Mouse (Mus musculus) lung, embryonic 15.5 days (tissue): ENCODE measurements at regions not wholly inside any gene's neighbourhood (a gene's known extent, or its start where the extent isn't known, plus 50 kb on each side); places are given as distances from the start of the nearest gene placed in this dataset.
A peak's percentile ranks its signal among the peaks of the same experiment; 100 is the strongest.

Experiments
- ATAC-seq: fragments of 200-750 bp; cut with Nextera tagmentation; 2 replicates; pipeline ENCODE4 v1.8.0; 2017; ENCODE audit warnings: moderate number of reproducible peaks, borderline replicate concordance; ENCODE audit not compliant: low FRiP score, low TSS enrichment; ENCODE audit errors: extremely low read depth
- H3K27ac ChIP-seq: fragments of 300-500 bp; sonication (generic); 2 replicates; pipeline ENCODE4 v1.5.1; 2015; ENCODE audit warnings: moderate library complexity, mild to moderate bottlenecking, inconsistent platforms
- H3K27me3 ChIP-seq: fragments of 300-500 bp; sonication (generic); 2 replicates; pipeline ENCODE4 v1.6.1; 2015; ENCODE audit warnings: inconsistent platforms
- H3K36me3 ChIP-seq: fragments of 300-500 bp; sonication (generic); 2 replicates; pipeline ENCODE4 v1.6.1; 2015; ENCODE audit warnings: inconsistent platforms
- H3K4me1 ChIP-seq: fragments of 300-500 bp; sonication (generic); 2 replicates; pipeline ENCODE4 v1.6.1; 2015; ENCODE audit warnings: inconsistent platforms
- H3K4me2 ChIP-seq: fragments of 300-500 bp; sonication (generic); 2 replicates; pipeline ENCODE4 v1.6.1; 2015; ENCODE audit warnings: inconsistent platforms, mild to moderate bottlenecking, moderate library complexity
- H3K4me3 ChIP-seq: fragments of 300-500 bp; sonication (generic); 2 replicates; pipeline ENCODE4 v1.5.1; 2015; ENCODE audit warnings: mild to moderate bottlenecking, inconsistent platforms
- H3K9ac ChIP-seq: fragments of 300-500 bp; sonication (generic); 2 replicates; pipeline ENCODE4 v1.6.1; 2015; ENCODE audit warnings: inconsistent platforms
- H3K9me3 ChIP-seq: fragments of 300-500 bp; sonication (generic); 2 replicates; pipeline ENCODE4 v1.6.1; 2016; ENCODE audit warnings: inconsistent platforms
- WGBS: fragments of 180-500 bp; shearing (Covaris S2); methylation state at CpG from one replicate; pipeline ENCODE4 v1.1.7; 2015; 5-methylcytosine and 5-hydroxymethylcytosine counted together

- Histone ChIP-seq H3K4me3 (no peak overlapping the region), H3K4me1 (no peaks in the 10 kb centered on the region), H3K36me3 (no peaks in the 10 kb centered on the region), H3K9me3 (no peaks in the 10 kb centered on the region), H3K4me2 (no peak overlapping the region), H3K27ac (no peak overlapping the region), H3K27me3 (no peaks in the 10 kb centered on the region), H3K9ac (no peak overlapping the region)
- 50% methylated on average over 5 of the region's 5 CpGs for WGBS
- ATAC-seq = no peak
These were observed 124.1 kb upstream of the Wscd1 start for GRCm38 (mm10) chr11:71625501-71626191.

- no peak overlapping the region for H3K4me3 ChIP-seq
- no peaks in the 10 kb centered on the region for H3K9me3 ChIP-seq
- no peaks in the 10 kb centered on the region for H3K4me1 ChIP-seq
- H3K27ac ChIP-seq = no peak overlapping the region
- no peaks in the 10 kb centered on the region for H3K36me3 ChIP-seq
- no peak for ATAC-seq
- H3K9ac ChIP-seq = no peak overlapping the region
- 36% methylated on average over 1 of the region's 1 CpGs for WGBS
- no peaks in the 10 kb centered on the region for H3K27me3 ChIP-seq
- H3K4me2 ChIP-seq = no peak overlapping the region
These were observed 113.6 kb upstream of the Wscd1 start for GRCm38 (mm10) chr11:71636111-71636510.

DNA sequence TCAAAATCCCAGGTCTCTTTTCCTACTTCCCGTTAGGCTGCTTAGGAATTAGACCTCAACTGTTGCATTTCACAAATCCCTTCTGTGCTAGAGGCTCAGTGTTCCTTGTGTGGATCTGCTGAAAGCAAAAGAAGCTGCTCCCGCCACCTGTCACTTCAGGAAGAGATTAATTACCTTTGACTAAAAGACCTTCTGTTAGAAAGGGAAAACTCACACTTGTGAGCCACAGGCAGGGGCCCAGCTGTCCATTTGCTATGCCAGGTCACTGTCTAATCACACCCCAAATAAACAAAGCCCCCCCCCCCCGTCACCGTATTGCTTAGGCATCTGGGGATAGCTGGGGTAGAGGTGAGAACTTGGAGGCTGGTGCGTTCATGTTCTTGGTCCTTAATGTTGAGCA, 112.9 kb upstream of the Wscd1 start:
- 11% methylated on average over 5 of the region's 5 CpGs for WGBS
- H3K4me1 ChIP-seq = no peaks in the 10 kb centered on the region
- H3K27me3 ChIP-seq = no peaks in the 10 kb centered on the region
- ATAC-seq = no peak
- no peaks in the 10 kb centered on the region for H3K9me3 ChIP-seq
- H3K9ac ChIP-seq = no peak overlapping the region
- H3K4me3 ChIP-seq = no peak overlapping the region
- no peaks in the 10 kb centered on the region for H3K36me3 ChIP-seq
- H3K27ac ChIP-seq = no peak overlapping the region
- no peak overlapping the region for H3K4me2 ChIP-seq

- 69% methylated on average over 5 of the region's 5 CpGs for WGBS
These were observed 106.8 kb upstream of the Wscd1 start for GRCm38 (mm10) chr11:71642886-71643285.

GRCm38 (mm10) chr11:71651756-71652380, 97.9 kb upstream of the Wscd1 start:
- H3K36me3 ChIP-seq = no peaks in the 10 kb centered on the region
- no peak for ATAC-seq
- H3K9ac ChIP-seq = no peak overlapping the region
- 89% methylated on average over 5 of the region's 5 CpGs for WGBS
- H3K4me1 ChIP-seq = no peaks in the 10 kb centered on the region
- H3K9me3 ChIP-seq = no peaks in the 10 kb centered on the region
- H3K27me3 ChIP-seq = no peaks in the 10 kb centered on the region
- no peak overlapping the region for H3K27ac ChIP-seq
- H3K4me3 ChIP-seq = no peak overlapping the region
- no peak overlapping the region for H3K4me2 ChIP-seq

More at GRCm38 (mm10) chr11:71642886-71643285, 106.8 kb upstream of the Wscd1 start:
- Histone ChIP-seq H3K4me2 (no peak overlapping the region), H3K9me3 (no peaks in the 10 kb centered on the region), H3K9ac (no peak overlapping the region), H3K4me1 (no peaks in the 10 kb centered on the region), H3K4me3 (no peak overlapping the region), H3K36me3 (no peaks in the 10 kb centered on the region), H3K27me3 (no peaks in the 10 kb centered on the region), H3K27ac (no peak overlapping the region)
- ATAC-seq = no peak

GRCm38 (mm10) chr11:71652381-71652775, 97.3 kb upstream of the Wscd1 start:
- ATAC-seq = no peak
- WGBS = 81% methylated on average over 5 of the region's 5 CpGs
- Histone ChIP-seq H3K9ac (no peak overlapping the region), H3K9me3 (no peaks in the 10 kb centered on the region), H3K27ac (no peak overlapping the region), H3K4me2 (no peak overlapping the region), H3K36me3 (no peaks in the 10 kb centered on the region), H3K4me1 (no peaks in the 10 kb centered on the region), H3K4me3 (no peak overlapping the region), H3K27me3 (no peaks in the 10 kb centered on the region)

DNA sequence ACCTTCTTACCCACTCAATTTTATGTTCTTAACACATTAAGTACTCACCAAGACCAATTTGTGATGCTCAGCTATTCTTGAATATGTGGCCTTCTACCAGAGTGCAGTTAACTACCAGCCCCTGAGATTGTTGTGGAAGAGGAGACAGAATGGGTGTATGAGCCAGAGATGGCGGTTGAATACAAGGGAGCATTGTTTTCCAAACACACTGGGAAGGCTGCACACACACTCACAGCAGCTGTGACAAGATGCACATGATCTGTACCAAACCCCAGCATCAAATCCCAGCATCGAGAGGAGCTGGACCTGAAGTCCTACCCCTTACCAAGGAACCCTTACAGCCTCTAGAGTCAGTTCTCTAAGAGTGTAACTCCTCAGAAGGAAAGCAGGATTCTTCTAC, 91.4 kb upstream of the Wscd1 start:
- no peak for ATAC-seq
- H3K4me1 ChIP-seq = no peaks in the 10 kb centered on the region
- no peak overlapping the region for H3K4me2 ChIP-seq
- H3K27me3 ChIP-seq = no peaks in the 10 kb centered on the region
- 69% methylated on average over 2 of the region's 2 CpGs for WGBS
- no peaks in the 10 kb centered on the region for H3K36me3 ChIP-seq
- H3K9me3 ChIP-seq = no peaks in the 10 kb centered on the region
- H3K27ac ChIP-seq = no peak overlapping the region
- H3K9ac ChIP-seq = no peak overlapping the region
- H3K4me3 ChIP-seq = no peak overlapping the region

DNA sequence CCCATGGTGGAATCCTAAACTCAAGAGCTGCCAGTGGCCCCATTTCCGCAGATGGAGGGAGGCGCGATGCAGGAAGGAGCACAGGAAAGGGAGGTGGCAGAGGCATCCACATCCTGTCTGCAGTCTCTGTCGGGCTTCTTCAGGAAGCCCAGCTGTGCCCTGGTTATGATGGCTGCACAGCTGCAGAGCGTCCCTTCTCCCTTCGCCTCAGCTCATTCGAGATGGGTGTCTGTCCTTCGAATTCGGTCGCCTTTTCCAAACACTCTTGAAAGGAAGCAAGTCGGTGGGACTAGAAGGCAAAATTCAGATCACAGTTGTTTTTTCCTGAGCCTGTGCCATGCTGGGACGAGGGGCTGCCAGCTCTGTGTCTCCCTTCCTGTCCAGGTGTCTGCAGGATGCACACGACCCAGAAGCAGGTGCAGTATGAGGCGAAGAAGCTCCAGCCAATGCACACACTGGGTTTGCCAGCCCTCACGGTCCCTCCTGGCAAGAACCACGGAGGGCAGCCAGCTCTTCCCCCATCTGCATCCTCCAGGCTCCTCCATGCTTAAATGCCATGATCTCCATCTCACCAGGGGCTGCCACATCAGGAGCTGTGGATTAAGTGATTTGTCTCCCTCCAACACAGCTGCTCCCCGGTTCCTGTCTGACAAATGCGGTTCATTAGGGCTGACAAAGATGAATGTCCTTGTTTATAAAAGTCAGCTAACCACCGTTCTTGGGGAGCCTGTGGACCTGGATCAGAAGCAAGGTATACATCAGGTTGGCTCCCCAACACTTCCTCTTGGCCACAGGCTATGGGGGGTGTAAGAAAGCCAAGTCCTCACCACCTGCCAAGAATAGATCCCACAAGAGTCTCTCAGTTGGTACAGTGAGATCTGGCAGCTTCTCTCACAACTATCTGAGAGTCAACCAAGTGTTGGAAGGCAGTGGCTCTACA, 79.3 kb upstream of the Wscd1 start:
- 0 out of 2 replicates have a peak, but pooled peaks have one; percentile 23 for ATAC-seq

DNA sequence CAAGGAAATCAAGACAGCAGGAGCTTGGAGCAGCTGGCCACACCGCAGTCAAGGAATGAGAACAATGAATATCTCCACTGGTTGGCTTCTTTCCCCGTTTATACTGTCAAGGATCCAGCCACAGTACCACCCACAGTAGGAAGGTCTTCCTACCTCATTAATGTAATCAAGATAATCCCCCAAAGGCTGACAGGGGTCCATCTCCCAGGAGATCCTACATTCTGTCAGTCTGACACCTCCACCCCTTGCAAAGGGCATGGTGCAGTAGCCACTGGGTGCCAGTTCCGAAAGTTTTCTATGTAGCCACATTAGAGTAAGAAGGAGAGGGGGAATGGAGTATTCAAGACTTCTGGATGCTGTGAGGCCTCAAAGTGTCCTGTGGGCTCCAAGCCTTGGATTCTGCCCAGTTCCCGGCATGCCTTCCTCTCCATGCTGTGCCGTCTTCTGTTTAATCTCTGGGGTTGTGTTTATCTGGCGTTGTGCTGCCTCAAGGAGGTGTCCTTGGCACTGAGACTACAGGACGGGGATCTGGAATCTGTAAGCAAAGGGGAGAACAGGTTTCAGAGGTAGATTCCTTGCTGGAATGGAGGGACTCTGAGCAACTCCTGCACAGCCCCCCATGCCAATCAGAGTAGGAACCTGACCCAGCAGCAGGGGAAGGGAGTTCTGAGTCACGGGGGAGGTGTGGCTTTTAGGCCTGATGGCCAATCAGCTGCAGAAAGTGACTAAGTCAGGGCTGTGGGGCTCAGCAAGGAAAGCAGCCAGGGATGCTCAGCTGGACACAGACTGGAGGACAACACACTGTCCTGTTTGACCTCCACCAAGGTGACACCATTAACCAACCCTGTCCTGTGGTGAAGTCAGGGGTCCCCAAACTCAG, 77.3 kb upstream of the Wscd1 start:
- WGBS = 21% methylated on average over 8 of the region's 8 CpGs

More for the DNA sequence above, 79.3 kb upstream of the Wscd1 start:
- H3K4me3 ChIP-seq = no peak overlapping the region
- peak overlapping the region; percentile 64 for H3K27ac ChIP-seq
- no peak overlapping the region for H3K9ac ChIP-seq
- H3K4me2 ChIP-seq = 0 out of 2 replicates have a peak overlapping the region, but pooled peaks have one; percentile 0
- 43% methylated on average over 19 of the region's 19 CpGs for WGBS
- no peaks in the 10 kb centered on the region for H3K27me3 ChIP-seq
- H3K4me1 ChIP-seq = 0 out of 2 replicates have a peak, but pooled peaks cover 2% of the 10 kb centered on the region
- H3K36me3 ChIP-seq = no peaks in the 10 kb centered on the region
- no peaks in the 10 kb centered on the region for H3K9me3 ChIP-seq

GRCm38 (mm10) chr11:71674319-71674718, 75.4 kb upstream of the Wscd1 start:
- WGBS = 50% methylated on average over 5 of the region's 5 CpGs
- no peak overlapping the region for H3K27ac ChIP-seq

More for the DNA sequence above, 77.3 kb upstream of the Wscd1 start:
- ATAC-seq = no peak
- Histone ChIP-seq H3K4me2 (no peak overlapping the region), H3K9me3 (no peaks in the 10 kb centered on the region), H3K9ac (no peak overlapping the region), H3K27ac (no peak overlapping the region), H3K36me3 (no peaks in the 10 kb centered on the region), H3K4me3 (no peak overlapping the region), H3K27me3 (no peaks in the 10 kb centered on the region), H3K4me1 (0 out of 2 replicates have a peak, but pooled peaks cover 2% of the 10 kb centered on the region)

DNA sequence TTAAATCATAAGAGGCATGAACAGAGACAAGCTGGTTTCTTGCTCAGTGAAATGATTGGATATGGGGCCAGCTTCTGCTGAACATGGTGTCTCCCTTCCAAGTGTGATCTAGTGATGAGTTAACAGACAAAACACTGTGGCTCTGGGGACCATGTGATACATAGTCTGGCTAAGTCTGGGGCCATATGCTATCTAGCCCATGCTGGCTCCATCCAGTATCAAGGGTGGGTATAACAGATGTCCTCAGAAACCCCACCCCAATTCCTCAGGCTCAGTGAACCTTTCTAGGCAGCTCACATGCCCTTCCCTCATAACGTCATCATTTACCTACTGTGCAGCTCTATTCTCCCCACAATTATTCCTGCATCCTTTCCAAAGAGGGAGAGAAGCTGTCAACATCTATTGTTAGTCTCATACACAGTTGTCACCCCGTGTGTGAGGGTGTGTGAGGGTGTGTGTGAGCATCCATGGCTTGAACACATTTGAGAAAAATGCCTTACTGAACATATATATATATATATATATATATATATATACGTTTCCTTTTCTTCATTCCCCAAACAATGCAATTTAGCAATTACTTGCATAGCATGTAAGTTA, 73.9 kb upstream of the Wscd1 start:
- Histone ChIP-seq H3K9ac (no peak overlapping the region), H3K4me3 (no peak overlapping the region), H3K27ac (no peak overlapping the region), H3K9me3 (no peaks in the 10 kb centered on the region), H3K4me2 (no peak overlapping the region), H3K4me1 (no peaks in the 10 kb centered on the region), H3K27me3 (no peaks in the 10 kb centered on the region), H3K36me3 (no peaks in the 10 kb centered on the region)
- no peak for ATAC-seq
- WGBS = 55% methylated on average over 3 of the region's 3 CpGs

More at GRCm38 (mm10) chr11:71674319-71674718, 75.4 kb upstream of the Wscd1 start:
- no peaks in the 10 kb centered on the region for H3K27me3 ChIP-seq
- no peak overlapping the region for H3K9ac ChIP-seq
- H3K36me3 ChIP-seq = no peaks in the 10 kb centered on the region
- no peak for ATAC-seq
- 0 out of 2 replicates have a peak, but pooled peaks cover 2% of the 10 kb centered on the region for H3K4me1 ChIP-seq
- no peaks in the 10 kb centered on the region for H3K9me3 ChIP-seq
- no peak overlapping the region for H3K4me2 ChIP-seq
- H3K4me3 ChIP-seq = no peak overlapping the region
